Mouse (Mus musculus) ES-E14 (cell line): ENCODE data around the gene Bcam.

Source experiments
- CHD2 ChIP-seq: IDR thresholded peaks from 2 replicates; pipeline ENCODE4 v1.6.1; 2014; ENCODE audit warnings: mild to moderate bottlenecking, low read depth, low read length, inconsistent platforms
- HCFC1 ChIP-seq: IDR thresholded peaks from 2 replicates; pipeline ENCODE4 v1.6.1; 2012; ENCODE audit warnings: low read length, inconsistent platforms, borderline replicate concordance; ENCODE audit not compliant: insufficient read depth
- ZC3H11A ChIP-seq: IDR thresholded peaks from 2 replicates; pipeline ENCODE4 v1.6.1; 2012; ENCODE audit warnings: low read depth, mild to moderate bottlenecking, inconsistent platforms, low read length, borderline replicate concordance
- ZNF384 ChIP-seq: IDR thresholded peaks from 2 replicates; pipeline ENCODE4 v1.6.1; 2012; ENCODE audit warnings: low read depth, low read length, inconsistent platforms

DNA sequence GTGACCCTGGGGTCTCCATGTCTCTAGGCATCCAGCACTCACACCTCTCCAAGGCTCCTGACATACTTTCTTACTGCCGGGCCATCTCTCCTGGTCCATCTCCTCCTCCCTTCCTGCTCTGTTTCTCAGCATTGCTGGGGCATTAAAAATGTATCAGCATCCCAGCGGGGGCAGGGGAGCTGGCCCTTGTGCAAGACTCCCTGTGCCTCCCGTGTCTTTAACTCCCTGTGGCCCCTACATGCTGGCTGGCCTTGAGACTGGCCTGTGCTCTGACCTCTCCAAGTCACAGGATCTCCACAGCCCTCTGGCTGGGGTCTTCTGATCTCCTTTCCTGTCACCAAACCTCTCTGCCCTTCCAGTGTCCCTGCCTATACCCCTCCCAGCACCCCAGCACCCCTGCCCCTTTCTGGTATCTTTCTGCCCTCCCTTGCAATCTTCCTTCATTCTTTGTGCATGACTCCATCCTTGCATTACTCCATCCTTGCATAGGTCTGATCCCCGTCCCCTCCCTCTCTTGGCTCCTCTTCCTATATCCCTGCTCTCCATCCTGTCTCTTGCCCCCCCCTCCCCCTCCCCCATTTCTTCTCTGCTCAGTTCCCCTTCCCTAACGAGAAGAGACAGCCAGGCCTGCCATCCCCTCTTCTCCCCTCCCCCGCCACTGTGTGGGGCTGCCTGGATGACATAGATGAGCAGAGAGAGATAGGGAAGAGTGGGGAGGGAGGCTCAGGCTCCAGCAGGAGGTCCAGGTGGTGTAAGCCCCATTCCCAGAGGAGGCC, 24.2 kb downstream of the Bcam start:
- TF ChIP-seq ZC3H11A (no peak), CHD2 (no peak), HCFC1 (no peak), ZNF384 (no peak)
